In genomic region chr12:4038061-4039041, GRCm38 (mm10) we compare ENCODE assay signal across 8 mouse cellular contexts. TPM values are rescaled to one million over a fixed set of nuclear protein-coding genes. Genes with fewer than 3 reads are reported as not detected.
DNase-seq lines count a peak whose midpoint lies in the region; ATAC-seq lines count a peak whose summit lies in the region.

Efr3b (minus strand) TSS chr12:4038915.

- peaks cover 3% of the 10 kb centered on the region; the same call in 1 of the 2 replicates for H3K4me1 ChIP-seq in embryonic facial prominence, embryonic 11.5 days (ENCODE audit: control insufficient read depth, insufficient read depth, low read length)

- H3K9me3 ChIP-seq in embryonic facial prominence, embryonic 11.5 days (replicated peaks; ENCODE audit: control insufficient read depth, low read length) = no peaks in the 10 kb centered on the region

- WGBS in embryonic facial prominence, embryonic 11.5 days = under 1% methylated on average over 64 of the region's 78 CpGs

- H3K27me3 ChIP-seq in embryonic facial prominence, embryonic 11.5 days (ENCODE audit: control insufficient read depth, insufficient read depth, low read length) = peaks cover 7% of the 10 kb centered on the region; the same call in 1 of the 2 replicates

- H3K36me3 ChIP-seq in embryonic facial prominence, embryonic 11.5 days (replicated peaks; ENCODE audit: control insufficient read depth, insufficient read depth, low read depth, low read length) = no peaks in the 10 kb centered on the region

- no peak within 1 kb of the TSS for H3K27ac ChIP-seq in embryonic facial prominence, embryonic 11.5 days (replicated peaks; ENCODE audit: low read depth, low read length)

- peak within 1 kb of the TSS; percentile 90 for H3K4me2 ChIP-seq in embryonic facial prominence, embryonic 11.5 days (ENCODE audit: low read depth, low read length)

- intact Hi-C loops in left cerebral cortex, postnatal 36 days (cut with DNase I) = loop anchor here (1.0 kb wide), 1 partner anchor 55 kb away; no protein-coding TSS in a partner anchor

- peak within 1 kb of the TSS; percentile 61 for H3K9ac ChIP-seq in embryonic facial prominence, embryonic 11.5 days (replicated peaks; ENCODE audit: low read length)

- peak; percentile 93 for ATAC-seq in embryonic facial prominence, embryonic 11.5 days (replicated peaks; ENCODE audit: insufficient number of reproducible peaks, low FRiP score, low TSS enrichment, low read depth)

- peak; percentile 86 for DNase-seq in adrenal gland, postnatal 25 days
- peak; percentile 94 for DNase-seq in embryonic facial prominence, embryonic 11.5 days (ENCODE audit: low spot score)
- peak; percentile 72 to 90 for DNase-seq in heart, adult 18-20 months
- peak; percentile 71 for DNase-seq in kidney, adult 11 months
- DNase-seq in left cerebral cortex, postnatal 36 days (ENCODE audit: low spot score in 2 of 2) = peak; percentile 85 to 90
- peak; percentile 91 for DNase-seq in mesoderm, embryonic 11.5 days (ENCODE audit: low read depth, low spot score)
- DNase-seq in right cerebral cortex, postnatal 4 days = peak; percentile 83
- DNase-seq in yolk sac, embryonic 10.5 days (ENCODE audit: low spot score) = peak; percentile 86

- H3K4me3 ChIP-seq in embryonic facial prominence, embryonic 11.5 days (ENCODE audit: low read depth, low read length) = peak within 1 kb of the TSS; percentile 58

RNA-seq across cellular contexts. Expression of gene Efr3b, which starts in this region (rescaled TPM):
- 2.7 and 3.0 TPM in 2 replicates for total RNA-seq in adrenal gland, postnatal 25 days (2021)
- 5.0 and 7.9 TPM in 2 replicates for polyA plus RNA-seq in embryonic facial prominence, embryonic 11.5 days (2014; fragmentation: Nextera tagmentation; extraction: Ambion mirVana)
- 10 to 100 TPM in 1 of 2 experiments, 1 to 10 TPM in 1; 5.2 to 11.0 TPM for total RNA-seq in heart, adult 18-20 months (2021)
- 100 to 1,000 TPM; 105 TPM for total RNA-seq in left cerebral cortex, postnatal 36 days (2021)

Comparison
In these comparisons a context has a peak if more than half of its experiments do, and no peak if none do; other contexts are left out.
1. RNA of gene Efr3b (total RNA-seq): 105 TPM in left cerebral cortex, postnatal 36 days; 5.2 to 11.0 TPM in heart, adult 18-20 months and 2.7 to 3.0 TPM in adrenal gland, postnatal 25 days; every median in the first group is over 4 times any median in the second.
2. Peak in every context shown above with its lines, with median percentiles within 50 percentile points of each other: DNase-seq.